Mouse (Mus musculus) liver, embryonic 15.5 days (tissue): ENCODE results near the gene Slc11a1. TPM values are rescaled to one million over a fixed set of nuclear protein-coding genes. Genes with fewer than 3 reads are reported as not detected.

Experiments
- ATAC-seq: fragments of 200-750 bp; cut with Nextera tagmentation; 2 replicates; pipeline ENCODE4 v1.8.0; 2017; ENCODE audit warnings: moderate number of reproducible peaks, mild to moderate bottlenecking, moderate library complexity; ENCODE audit not compliant: insufficient read depth
- H3K27ac ChIP-seq: fragments of 300-500 bp; sonication (generic); replicated peaks from 2 replicates; pipeline ENCODE4 v1.5.1; 2015; ENCODE audit warnings: mild to moderate bottlenecking, inconsistent platforms
- H3K27me3 ChIP-seq: fragments of 300-500 bp; sonication (generic); 2 replicates; pipeline ENCODE4 v1.6.1; 2015; ENCODE audit warnings: mild to moderate bottlenecking, inconsistent platforms
- H3K36me3 ChIP-seq: fragments of 300-500 bp; sonication (generic); replicated peaks from 2 replicates; pipeline ENCODE4 v1.6.1; 2015; ENCODE audit warnings: moderate library complexity, mild to moderate bottlenecking, inconsistent platforms
- H3K4me1 ChIP-seq: fragments of 300-500 bp; sonication (generic); replicated peaks from 2 replicates; pipeline ENCODE4 v1.6.1; 2015; ENCODE audit warnings: inconsistent platforms
- H3K4me2 ChIP-seq: fragments of 300-500 bp; sonication (generic); 2 replicates; pipeline ENCODE4 v1.6.1; 2015; ENCODE audit warnings: moderate library complexity, mild to moderate bottlenecking, inconsistent platforms
- H3K4me3 ChIP-seq: fragments of 300-500 bp; sonication (generic); replicated peaks from 2 replicates; pipeline ENCODE4 v1.5.1; 2015; ENCODE audit warnings: mild to moderate bottlenecking, inconsistent platforms
- H3K9ac ChIP-seq: fragments of 300-500 bp; sonication (generic); 2 replicates; pipeline ENCODE4 v1.6.1; 2015; ENCODE audit warnings: moderate library complexity, mild to moderate bottlenecking, inconsistent platforms
- H3K9me3 ChIP-seq: fragments of 300-500 bp; sonication (generic); replicated peaks from 2 replicates; pipeline ENCODE4 v1.6.1; 2016; ENCODE audit warnings: inconsistent platforms
- WGBS: fragments of 180-500 bp; shearing (Covaris S2); methylation state at CpG from one replicate; pipeline ENCODE4 v1.1.7; 2015; ENCODE audit warnings: mixed read lengths; ENCODE audit not compliant: insufficient replicate concordance; 5-methylcytosine and 5-hydroxymethylcytosine counted together
- polyA plus RNA-seq: library from polyadenylated mRNA; unstranded; fragments of >200 nt; fragmentation: Nextera tagmentation; extraction: Ambion mirVana; gene quantifications from 2 replicates; pipeline ENCODE4 v1.2.1, GENCODE M21; 2015

Slc11a1 gene
- polyA plus RNA-seq, 1 experiment from 2014 or later: 14.0 TPM

DNA sequence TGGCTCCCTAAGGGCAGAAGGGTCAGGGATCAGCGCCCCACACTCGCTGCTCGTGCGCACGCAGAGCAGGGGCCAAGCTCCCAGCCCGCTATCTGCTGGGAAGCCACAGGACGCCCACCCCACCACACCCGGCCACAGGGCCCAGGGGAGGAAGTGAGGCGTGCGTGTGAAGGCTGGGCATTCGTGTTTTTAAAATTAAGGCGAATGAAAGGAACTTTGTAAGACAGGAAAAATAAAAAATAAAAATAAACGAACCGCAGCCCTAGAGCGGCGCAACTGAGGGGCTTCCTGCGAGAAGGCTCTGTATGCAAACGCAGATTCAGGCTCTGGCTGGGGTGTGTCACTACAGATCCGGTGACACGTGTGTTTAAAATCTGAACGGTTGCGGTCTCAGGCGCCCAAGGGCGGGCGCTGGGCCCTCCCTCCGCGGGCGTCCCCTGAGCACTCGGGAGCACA is 14.9 kb downstream of the Slc11a1 start:
- Histone ChIP-seq H3K4me1 (peaks cover 82% of the 10 kb centered on the region), H3K4me2 (peak overlapping the region; percentile 98), H3K4me3 (peak overlapping the region; percentile 94), H3K27me3 (no peaks in the 10 kb centered on the region), H3K36me3 (peaks cover 19% of the 10 kb centered on the region), H3K9ac (peak overlapping the region; percentile 95; the same call in 1 of the 2 replicates), H3K27ac (peak overlapping the region; percentile 97), H3K9me3 (no peaks in the 10 kb centered on the region)
- no peak for ATAC-seq
- WGBS: 3% methylated on average over 29 of the region's 29 CpGs

GRCm38 (mm10) chr1:74390287-74390906 is 15.4 kb downstream of the Slc11a1 start:
- no peaks in the 10 kb centered on the region for H3K9me3 ChIP-seq
- H3K4me3 ChIP-seq: peak overlapping the region; percentile 94
- peak overlapping the region; percentile 98 for H3K4me2 ChIP-seq
- H3K9ac ChIP-seq: peak overlapping the region; percentile 95; the same call in 1 of the 2 replicates
- peak overlapping the region; percentile 97 for H3K27ac ChIP-seq
- H3K27me3 ChIP-seq: no peaks in the 10 kb centered on the region
- 7% methylated on average over 21 of the region's 21 CpGs for WGBS
- peaks cover 24% of the 10 kb centered on the region for H3K36me3 ChIP-seq
- peaks cover 82% of the 10 kb centered on the region for H3K4me1 ChIP-seq
- ATAC-seq: no peak

DNA sequence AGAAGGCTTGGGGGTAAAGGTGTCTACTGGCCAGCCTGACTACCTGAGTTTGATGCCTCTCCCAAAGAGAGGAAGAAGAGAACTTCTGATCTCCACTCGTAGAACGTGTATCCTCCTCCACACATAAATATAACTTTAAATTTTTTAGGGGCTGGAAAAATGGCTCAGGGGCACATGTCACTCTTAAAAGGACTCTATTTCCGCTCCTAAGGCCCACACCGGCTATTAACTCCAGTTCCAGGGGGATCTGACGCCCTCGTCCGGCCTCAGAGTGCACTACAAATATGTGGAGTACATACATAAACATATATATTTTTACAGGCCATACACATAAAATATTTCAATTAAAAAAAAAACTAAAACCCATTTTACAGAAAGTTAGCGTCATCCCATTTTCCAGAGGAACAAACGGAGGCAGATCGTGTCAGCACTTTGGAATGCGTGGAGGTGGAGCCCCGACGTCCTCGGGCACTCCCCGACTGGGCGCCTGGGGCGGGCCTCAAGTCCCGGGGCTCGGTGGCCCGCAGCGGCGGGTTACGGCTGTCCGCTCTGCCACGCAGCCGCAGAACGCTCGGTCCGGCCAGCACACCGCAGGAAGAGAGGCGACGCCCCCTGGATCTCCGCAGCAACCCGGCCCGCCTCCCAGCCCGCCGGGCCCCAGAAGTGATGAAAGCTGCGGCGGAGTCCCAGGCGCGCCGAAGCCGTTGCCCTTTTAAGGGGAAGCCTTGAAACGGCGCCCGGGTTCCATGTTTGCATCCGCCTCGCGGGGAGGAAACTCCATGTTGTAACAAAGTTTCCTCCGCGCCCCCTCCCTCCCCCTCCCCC is 16.1 kb downstream of the Slc11a1 start, which contains the start of gene Ctdsp1:
Gene Ctdsp1 (plus strand): TSS at position 586 of the 825 bp plus-strand sequence.
- peak; percentile 71 for ATAC-seq
- Histone ChIP-seq H3K4me1 (peaks cover 80% of the 10 kb centered on the region), H3K27me3 (no peaks in the 10 kb centered on the region), H3K27ac (peak within 1 kb of the TSS; percentile 97), H3K4me3 (peak within 1 kb of the TSS; percentile 94), H3K4me2 (peak within 1 kb of the TSS; percentile 98), H3K36me3 (peaks cover 25% of the 10 kb centered on the region), H3K9me3 (no peaks in the 10 kb centered on the region), H3K9ac (peak within 1 kb of the TSS; percentile 95)
- WGBS: 1% methylated on average over 50 of the region's 51 CpGs

DNA sequence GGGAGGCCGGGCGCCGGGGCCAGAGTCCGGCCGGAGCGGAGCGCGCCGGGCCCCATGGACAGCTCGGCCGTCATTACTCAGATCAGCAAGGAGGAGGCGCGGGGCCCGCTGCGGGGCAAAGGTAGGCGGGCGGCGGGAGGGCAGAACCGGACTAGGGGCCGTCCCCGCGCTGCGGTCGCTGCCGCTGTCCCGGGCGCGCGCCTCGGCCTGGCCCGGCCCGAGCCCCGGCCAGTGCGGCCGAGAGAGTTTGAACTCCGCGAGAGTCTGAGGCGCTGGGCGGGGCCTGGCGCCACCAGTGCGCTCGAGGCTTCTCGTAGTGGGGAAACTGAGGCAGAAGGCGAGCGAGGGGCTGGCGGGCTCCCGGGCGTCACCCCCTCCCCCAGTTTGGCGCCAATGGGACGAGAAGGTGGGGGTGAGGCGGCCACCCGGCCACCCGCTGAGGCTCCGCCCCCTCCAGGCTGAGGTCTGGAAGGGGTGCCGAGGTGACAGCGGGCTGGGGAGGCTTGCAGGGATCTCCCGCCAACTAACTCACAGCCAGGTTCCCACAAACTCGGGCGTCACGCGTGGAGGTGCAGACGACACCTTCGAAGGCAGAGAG is 16.9 kb downstream of the Slc11a1 start:
- under 1% methylated on average over 59 of the region's 63 CpGs for WGBS
- Histone ChIP-seq H3K4me2 (peak overlapping the region; percentile 98), H3K27me3 (no peaks in the 10 kb centered on the region), H3K4me1 (peaks cover 80% of the 10 kb centered on the region), H3K9me3 (no peaks in the 10 kb centered on the region), H3K36me3 (peaks cover 25% of the 10 kb centered on the region), H3K9ac (peak overlapping the region; percentile 95), H3K4me3 (peak overlapping the region; percentile 94), H3K27ac (peak overlapping the region; percentile 97)
- ATAC-seq: peak; percentile 48

GRCm38 (mm10) chr1:74392446-74392994 is 17.5 kb downstream of the Slc11a1 start:
- peak; percentile 2; the same call in 1 of the 2 replicates for ATAC-seq
- 3% methylated on average over 16 of the region's 16 CpGs for WGBS
- Histone ChIP-seq H3K4me3 (peak overlapping the region; percentile 94), H3K9me3 (no peaks in the 10 kb centered on the region), H3K4me1 (peaks cover 76% of the 10 kb centered on the region), H3K4me2 (peak overlapping the region; percentile 98), H3K9ac (peak overlapping the region; percentile 95), H3K36me3 (peaks cover 25% of the 10 kb centered on the region), H3K27ac (peak overlapping the region; percentile 97), H3K27me3 (no peaks in the 10 kb centered on the region)

- Histone ChIP-seq H3K9ac (peak overlapping the region; percentile 95), H3K4me1 (peaks cover 76% of the 10 kb centered on the region), H3K27me3 (no peaks in the 10 kb centered on the region), H3K27ac (peak overlapping the region; percentile 97), H3K4me2 (peak overlapping the region; percentile 98), H3K9me3 (no peaks in the 10 kb centered on the region), H3K36me3 (peaks cover 25% of the 10 kb centered on the region), H3K4me3 (peak overlapping the region; percentile 94)
- 51% methylated on average over 7 of the region's 7 CpGs for WGBS
- ATAC-seq: no peak
Measured at GRCm38 (mm10) chr1:74393010-74393409, 18.0 kb downstream of the Slc11a1 start.

GRCm38 (mm10) chr1:74393697-74394096 is 18.7 kb downstream of the Slc11a1 start:
- Histone ChIP-seq H3K9ac (peak overlapping the region; percentile 95; the same call in 1 of the 2 replicates), H3K27me3 (no peaks in the 10 kb centered on the region), H3K4me3 (peak overlapping the region; percentile 94; the same call in 1 of the 2 replicates), H3K9me3 (no peaks in the 10 kb centered on the region), H3K27ac (peak overlapping the region; percentile 97), H3K36me3 (peaks cover 25% of the 10 kb centered on the region), H3K4me2 (peak overlapping the region; percentile 98), H3K4me1 (peaks cover 76% of the 10 kb centered on the region)
- no peak for ATAC-seq
- WGBS: 86% methylated on average over 9 of the region's 9 CpGs

DNA sequence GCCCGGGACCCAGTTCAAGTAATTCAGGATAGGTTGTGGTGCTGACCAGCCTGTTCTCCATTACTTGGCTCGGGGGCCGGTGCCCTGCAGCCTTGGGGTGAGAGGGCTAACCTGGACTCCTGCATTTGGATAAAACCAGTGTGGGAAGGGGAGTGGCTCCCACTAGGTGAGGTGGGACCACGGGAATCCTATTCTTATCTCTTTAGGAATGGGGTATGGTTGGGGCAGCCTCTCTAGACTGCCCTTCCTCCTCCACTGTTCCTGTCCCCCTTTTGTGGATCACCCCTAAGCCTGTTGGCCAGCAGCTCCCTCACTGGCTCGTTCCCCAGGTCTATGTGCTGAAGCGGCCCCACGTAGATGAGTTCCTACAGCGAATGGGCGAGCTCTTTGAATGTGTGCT is 19.3 kb downstream of the Slc11a1 start:
- peaks cover 25% of the 10 kb centered on the region for H3K36me3 ChIP-seq
- no peaks in the 10 kb centered on the region for H3K27me3 ChIP-seq
- no peak overlapping the region for H3K4me2 ChIP-seq
- H3K4me3 ChIP-seq: no peak overlapping the region
- H3K27ac ChIP-seq: peak overlapping the region; percentile 16
- no peaks in the 10 kb centered on the region for H3K9me3 ChIP-seq
- ATAC-seq: no peak
- 80% methylated on average over 9 of the region's 9 CpGs for WGBS
- no peak overlapping the region for H3K9ac ChIP-seq
- H3K4me1 ChIP-seq: peaks cover 76% of the 10 kb centered on the region

- Histone ChIP-seq H3K4me2 (no peak overlapping the region; the same call in 1 of the 2 replicates), H3K36me3 (peaks cover 25% of the 10 kb centered on the region), H3K27ac (peak overlapping the region; percentile 16; the same call in 1 of the 2 replicates), H3K27me3 (no peaks in the 10 kb centered on the region), H3K4me3 (no peak overlapping the region), H3K9ac (no peak overlapping the region), H3K4me1 (peaks cover 74% of the 10 kb centered on the region), H3K9me3 (no peaks in the 10 kb centered on the region)
- 90% methylated on average over 15 of the region's 15 CpGs for WGBS
- ATAC-seq: no peak
Measured at GRCm38 (mm10) chr1:74394858-74395257, 19.9 kb downstream of the Slc11a1 start.

DNA sequence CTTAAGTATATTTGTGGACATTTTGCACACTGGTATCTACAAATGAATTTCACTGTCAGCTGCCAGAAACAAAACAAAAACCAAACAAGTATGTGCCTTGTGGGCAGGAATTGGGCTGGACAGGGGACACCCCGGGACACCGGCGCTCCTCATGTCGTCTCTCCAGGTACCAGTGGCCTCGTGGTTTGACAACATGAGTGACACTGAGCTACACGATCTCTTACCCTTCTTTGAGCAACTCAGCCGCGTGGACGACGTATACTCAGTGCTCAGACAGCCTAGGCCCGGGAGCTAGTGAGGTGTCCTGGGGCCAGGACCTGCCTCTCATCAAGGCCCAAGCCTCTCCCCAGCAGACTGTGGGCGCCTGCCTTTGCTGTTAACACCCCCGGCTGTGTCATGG is 20.3 kb downstream of the Slc11a1 start:
- no peaks in the 10 kb centered on the region for H3K27me3 ChIP-seq
- no peak overlapping the region for H3K4me3 ChIP-seq
- no peaks in the 10 kb centered on the region for H3K9me3 ChIP-seq
- H3K4me2 ChIP-seq: no peak overlapping the region
- H3K9ac ChIP-seq: no peak overlapping the region
- H3K27ac ChIP-seq: peak overlapping the region; percentile 16; the same call in 1 of the 2 replicates
- 83% methylated on average over 13 of the region's 13 CpGs for WGBS
- peaks cover 72% of the 10 kb centered on the region for H3K4me1 ChIP-seq
- H3K36me3 ChIP-seq: peaks cover 25% of the 10 kb centered on the region
- ATAC-seq: no peak
